Mouse (Mus musculus) cerebral cortex, adult 2 months (tissue): ENCODE measurements around the gene Prmt3.

Source experiments
- WGBS: fragments of 180-500 bp; shearing (Covaris S2); methylation state at CpG from one replicate; pipeline ENCODE4 v1.1.7; 2018; 5-methylcytosine and 5-hydroxymethylcytosine counted together

The Prmt3 gene

GRCm38 (mm10) chr7:49797171-49797570, 19.0 kb downstream of the Prmt3 start:
- WGBS, result 59% methylated on average over 1 of the region's 1 CpGs

GRCm38 (mm10) chr7:49803511-49803910, 25.4 kb downstream of the Prmt3 start:
- WGBS, result 93% methylated on average over 6 of the region's 6 CpGs

- WGBS, result 61% methylated on average over 5 of the region's 5 CpGs
These were observed 26.6 kb downstream of the Prmt3 start for GRCm38 (mm10) chr7:49804638-49805165.

GRCm38 (mm10) chr7:49805618-49806017, 27.5 kb downstream of the Prmt3 start:
- WGBS, result 78% methylated on average over 3 of the region's 3 CpGs

GRCm38 (mm10) chr7:49807093-49807682, 29.0 kb downstream of the Prmt3 start:
- 87% methylated on average over 9 of the region's 9 CpGs for whole genome bisulfite sequencing

GRCm38 (mm10) chr7:49807846-49808622, 29.9 kb downstream of the Prmt3 start:
- WGBS, result 80% methylated on average over 17 of the region's 17 CpGs

GRCm38 (mm10) chr7:49809100-49809499, 31.0 kb downstream of the Prmt3 start:
- 88% methylated on average over 6 of the region's 6 CpGs for WGBS

- whole genome bisulfite sequencing, result 86% methylated on average over 3 of the region's 3 CpGs
These were observed 31.4 kb downstream of the Prmt3 start for GRCm38 (mm10) chr7:49809562-49809961.

- WGBS, result 33% methylated on average over 4 of the region's 4 CpGs
These were observed 33.2 kb downstream of the Prmt3 start for GRCm38 (mm10) chr7:49811346-49811745.

GRCm38 (mm10) chr7:49819393-49819792, 41.2 kb downstream of the Prmt3 start:
- 59% methylated on average over 4 of the region's 4 CpGs for WGBS

- 90% methylated on average over 1 of the region's 1 CpGs for WGBS
These were observed 43.2 kb downstream of the Prmt3 start for GRCm38 (mm10) chr7:49821370-49821769.

GRCm38 (mm10) chr7:49822028-49822427, 43.9 kb downstream of the Prmt3 start:
- 23% methylated on average over 2 of the region's 2 CpGs for WGBS

GRCm38 (mm10) chr7:49823595-49823994, 45.4 kb downstream of the Prmt3 start:
- 85% methylated on average over 4 of the region's 4 CpGs for whole genome bisulfite sequencing

GRCm38 (mm10) chr7:49824043-49824442, 45.9 kb downstream of the Prmt3 start:
- 91% methylated on average over 6 of the region's 6 CpGs for WGBS

GRCm38 (mm10) chr7:49824581-49824980, 46.4 kb downstream of the Prmt3 start:
- WGBS, result 80% methylated on average over 2 of the region's 2 CpGs

GRCm38 (mm10) chr7:49825492-49825891, 47.3 kb downstream of the Prmt3 start:
- 86% methylated on average over 3 of the region's 3 CpGs for WGBS

- 96% methylated on average over 1 of the region's 1 CpGs for WGBS
These were observed 49.8 kb downstream of the Prmt3 start for GRCm38 (mm10) chr7:49827920-49828319.

GRCm38 (mm10) chr7:49842366-49843282, 64.5 kb downstream of the Prmt3 start:
- WGBS, result 29% methylated on average over 11 of the region's 11 CpGs

- WGBS, result 75% methylated on average over 6 of the region's 6 CpGs
These were observed 65.3 kb downstream of the Prmt3 start for GRCm38 (mm10) chr7:49843304-49843933.

GRCm38 (mm10) chr7:49847939-49848338, 69.8 kb downstream of the Prmt3 start:
- 93% methylated on average over 2 of the region's 2 CpGs for WGBS

- 94% methylated on average over 5 of the region's 5 CpGs for WGBS
These were observed 75.4 kb downstream of the Prmt3 start for GRCm38 (mm10) chr7:49853342-49854181.
